In genomic region chr12:54538320-54538705, GRCm38 (mm10) we compare ENCODE assay signal across 26 mouse cellular contexts.
DNase-seq lines count a peak whose midpoint lies in the region; ATAC-seq and TF ChIP-seq lines count a peak whose summit lies in the region.
"Had no signal": no experiment of that assay in that cellular context is flagged by ENCODE, and none has a peak within 500 bp of the region (broad histone marks: within the 10 kb centered on the region; RNA-seq: fewer than 3 reads in every experiment).

No protein-coding gene starts in this region.

- no peaks in the 10 kb centered on the region for H3K9me3 ChIP-seq in lung, postnatal 0 days (ENCODE audit: low read length)
- no peaks in the 10 kb centered on the region for H3K9me3 ChIP-seq in intestine, embryonic 15.5 days
- no peaks in the 10 kb centered on the region for H3K9me3 ChIP-seq in stomach, embryonic 15.5 days
- no peaks in the 10 kb centered on the region for H3K9me3 ChIP-seq in forebrain, postnatal 0 days (ENCODE audit: low read length)
- H3K9me3 ChIP-seq: hindbrain, embryonic 13.5 days; liver, embryonic 15.5 days had no signal

- no peak overlapping the region for H3K9ac ChIP-seq in lung, postnatal 0 days (replicated peaks; ENCODE audit: low read depth)
- no peak overlapping the region for H3K9ac ChIP-seq in intestine, embryonic 15.5 days
- no peak overlapping the region for H3K9ac ChIP-seq in stomach, embryonic 15.5 days
- H3K9ac ChIP-seq in forebrain, postnatal 0 days, result no peak overlapping the region
- H3K9ac ChIP-seq: heart, embryonic 12.5 days; hindbrain, embryonic 13.5 days; limb, embryonic 12.5 days; liver, embryonic 15.5 days; midbrain, embryonic 12.5 days had no signal

- no peak overlapping the region for H3K27ac ChIP-seq in lung, postnatal 0 days (ENCODE audit: low read length)
- no peak overlapping the region for H3K27ac ChIP-seq in intestine, embryonic 15.5 days
- peak overlapping the region; percentile 31; the same call in 1 of the 2 replicates for H3K27ac ChIP-seq in stomach, embryonic 15.5 days
- H3K27ac ChIP-seq in forebrain, postnatal 0 days (ENCODE audit: low read depth, low read length), result no peak overlapping the region
- H3K27ac ChIP-seq: heart, adult 2 months; hindbrain, embryonic 13.5 days; limb, embryonic 12.5 days; liver, embryonic 15.5 days; midbrain, embryonic 12.5 days had no signal

- H3K27me3 ChIP-seq in lung, postnatal 0 days (replicated peaks; ENCODE audit: insufficient read depth, low read length), result no peaks in the 10 kb centered on the region
- no peaks in the 10 kb centered on the region for H3K27me3 ChIP-seq in intestine, embryonic 15.5 days (replicated peaks)
- H3K27me3 ChIP-seq in stomach, embryonic 15.5 days (replicated peaks), result no peaks in the 10 kb centered on the region
- H3K27me3 ChIP-seq in forebrain, postnatal 0 days (ENCODE audit: insufficient read depth, low read length), result no peaks in the 10 kb centered on the region
- H3K27me3 ChIP-seq: CH12.LX; heart, embryonic 12.5 days; hindbrain, embryonic 13.5 days; limb, embryonic 12.5 days; liver, embryonic 15.5 days; midbrain, embryonic 12.5 days had no signal

- DNase-seq in lung, postnatal 0 days (ENCODE audit: low spot score), result peak; percentile 13
- no peak for DNase-seq in lung, adult 18-20 months
- no peak for DNase-seq in embryo, embryonic 11 days
- no peak for DNase-seq in c-Kit-positive CD71-positive TER-119-positive erythroid progenitor cells, embryonic 14.5 days (ENCODE audit: low spot score)
- no peak for DNase-seq in forebrain, postnatal 0 days
- DNase-seq: adrenal gland, postnatal 14 days; cerebellum, adult 11-12 months; cerebellum, adult 9-11 months; heart, adult 2 months; heart, postnatal 4 days; kidney, adult 9 months; kidney, postnatal 14 days; layer of hippocampus, adult 9-11 months; lung, postnatal 36 days; thymus, postnatal 25 days had no signal

- no peaks in the 10 kb centered on the region for H3K36me3 ChIP-seq in lung, postnatal 0 days (ENCODE audit: insufficient read depth, low read length)
- no peaks in the 10 kb centered on the region for H3K36me3 ChIP-seq in intestine, embryonic 15.5 days
- H3K36me3 ChIP-seq in stomach, embryonic 15.5 days, result no peaks in the 10 kb centered on the region
- no peaks in the 10 kb centered on the region for H3K36me3 ChIP-seq in forebrain, postnatal 0 days (ENCODE audit: insufficient read depth)
- H3K36me3 ChIP-seq: heart, embryonic 12.5 days; hindbrain, embryonic 13.5 days; limb, embryonic 12.5 days; liver, embryonic 15.5 days; midbrain, embryonic 12.5 days had no signal

- TF ChIP-seq EP300 in lung, postnatal 0 days (IDR thresholded peaks at IDR 0.05), result no peak

- no peak for ATAC-seq in lung, postnatal 0 days
- ATAC-seq in CD4-positive, CD25-positive, alpha-beta regulatory T cell, adult 4 months, result peak; percentile 37
- ATAC-seq in intestine, embryonic 15.5 days, result 0 out of 2 replicates have a peak, but pooled peaks have one; percentile 21
- no peak for ATAC-seq in stomach, embryonic 15.5 days (ENCODE audit: insufficient read depth, low FRiP score, low read depth)
- ATAC-seq in forebrain, postnatal 0 days, result no peak
- ATAC-seq: forebrain, embryonic 16.5 days had no signal

- H3K4me1 ChIP-seq in lung, postnatal 0 days (ENCODE audit: insufficient read depth, low read depth, low read length), result no peaks in the 10 kb centered on the region
- peaks cover 5% of the 10 kb centered on the region for H3K4me1 ChIP-seq in intestine, embryonic 15.5 days (replicated peaks)
- H3K4me1 ChIP-seq in stomach, embryonic 15.5 days, result 0 out of 2 replicates have a peak, but pooled peaks cover 4% of the 10 kb centered on the region
- no peaks in the 10 kb centered on the region for H3K4me1 ChIP-seq in forebrain, postnatal 0 days (ENCODE audit: insufficient read depth)
- H3K4me1 ChIP-seq: liver, embryonic 15.5 days had no signal

- no peak overlapping the region for H3K4me2 ChIP-seq in lung, postnatal 0 days (replicated peaks; ENCODE audit: low read depth, low read length)
- no peak overlapping the region for H3K4me2 ChIP-seq in intestine, embryonic 15.5 days (replicated peaks)
- H3K4me2 ChIP-seq in stomach, embryonic 15.5 days, result no peak overlapping the region
- H3K4me2 ChIP-seq in forebrain, postnatal 0 days (ENCODE audit: low read depth), result no peak overlapping the region
- H3K4me2 ChIP-seq: heart, embryonic 12.5 days; hindbrain, embryonic 13.5 days; limb, embryonic 12.5 days; liver, embryonic 15.5 days; midbrain, embryonic 12.5 days had no signal

- H3K4me3 ChIP-seq in lung, postnatal 0 days (ENCODE audit: low read depth, low read length), result no peak overlapping the region
- no peak overlapping the region for H3K4me3 ChIP-seq in intestine, embryonic 15.5 days (replicated peaks)
- no peak overlapping the region for H3K4me3 ChIP-seq in stomach, embryonic 15.5 days (replicated peaks)
- H3K4me3 ChIP-seq in forebrain, postnatal 0 days (ENCODE audit: low read depth, low read length), result no peak overlapping the region
- H3K4me3 ChIP-seq: erythroblast, embryonic 14.5 days; heart, adult 2 months; heart, embryonic 12.5 days; hindbrain, embryonic 13.5 days; limb, embryonic 12.5 days; liver, embryonic 15.5 days; midbrain, embryonic 12.5 days had no signal

- no peak for TF ChIP-seq CTCF in lung, postnatal 0 days (IDR thresholded peaks at IDR 0.05)
- TF ChIP-seq CTCF in forebrain, postnatal 0 days (IDR thresholded peaks at IDR 0.05; ENCODE audit: low read depth), result no peak

- WGBS in lung, postnatal 0 days, result 61% methylated on average over 4 of the region's 4 CpGs
- WGBS in intestine, embryonic 15.5 days, result 74% methylated on average over 4 of the region's 4 CpGs
- WGBS in stomach, embryonic 15.5 days, result 73% methylated on average over 4 of the region's 4 CpGs
- 78% methylated on average over 4 of the region's 4 CpGs for WGBS in forebrain, postnatal 0 days

Comparison
In these comparisons a context has a peak if more than half of its experiments do, and no peak if none do; other contexts are left out.
1. ATAC-seq: peak in CD4-positive, CD25-positive, alpha-beta regulatory T cell, adult 4 months (single experiment) and intestine, embryonic 15.5 days (single experiment); none in lung, postnatal 0 days (single experiment), stomach, embryonic 15.5 days (single experiment) and forebrain, postnatal 0 days (single experiment).